Mouse (Mus musculus): ENCODE data around the gene Scml4. TPM values are rescaled to one million over a fixed set of nuclear protein-coding genes. Genes with fewer than 3 reads are reported as not detected.

Gene Scml4
- total and polyA plus RNA-seq, 3 experiments = 0.03 to 0.08 TPM; not detected in 1

- Histone ChIP-seq H3K4me1 (ENCODE audit: control insufficient read depth in 1 of 2, insufficient read depth in 2 of 2, low read length in 2 of 2) (no peaks in the 10 kb centered on the region), H3K36me3 (ENCODE audit: control insufficient read depth in 1 of 2, insufficient read depth in 2 of 2, low read length in 2 of 2) (no peaks in the 10 kb centered on the region), H3K27ac (ENCODE audit: control insufficient read depth, low read depth, low read length) (no peak overlapping the region), H3K4me3 (ENCODE audit: control insufficient read depth in 1 of 2, insufficient read depth in 1 of 2, low read depth in 2 of 2, low read length in 2 of 2) (no peak overlapping the region), H3K27me3 (ENCODE audit: control insufficient read depth in 1 of 2, insufficient read depth in 2 of 2, low read length in 2 of 2) (no peaks in the 10 kb centered on the region), H3K9me3 (replicated peaks; ENCODE audit: insufficient read depth, low read length) (no peaks in the 10 kb centered on the region), H3K9ac (ENCODE audit: control insufficient read depth, low read depth, low read length, poor library complexity, severe bottlenecking) (no peak overlapping the region), H3K79me2 (ENCODE audit: control insufficient read depth, insufficient read depth, low read length, poor library complexity) (no peaks in the 10 kb centered on the region)
- TF ChIP-seq TAL1 (IDR thresholded peaks at IDR 0.05; ENCODE audit: low read length) = no peak
- no peak for TF ChIP-seq GABPA (IDR thresholded peaks at IDR 0.05; ENCODE audit: low read depth, low read length)
- no peak for TF ChIP-seq MAZ (IDR thresholded peaks at IDR 0.05; ENCODE audit: low read depth, low read length)
- TF ChIP-seq E2F4 (IDR thresholded peaks at IDR 0.05; ENCODE audit: borderline replicate concordance, low read depth, low read length) = no peak
- no peak for TF ChIP-seq TCF12 (IDR thresholded peaks at IDR 0.05; ENCODE audit: low read depth, low read length)
- TF ChIP-seq BHLHE40 (IDR thresholded peaks at IDR 0.05; ENCODE audit: borderline replicate concordance, low read depth, low read length) = no peak
- TF ChIP-seq POLR2A (IDR thresholded peaks at IDR 0.05; ENCODE audit: control insufficient read depth in 1 of 2, insufficient read depth in 1 of 2, low read depth in 1 of 2, low read length in 2 of 2, poor library complexity in 1 of 2) = no peak
- TF ChIP-seq MAFK (IDR thresholded peaks at IDR 0.05; ENCODE audit: borderline replicate concordance, low read depth, low read length) = no peak
- no peak for DNase-seq (ENCODE audit: low read depth, low spot score)
These were observed 95.0 kb downstream of the Scml4 start for GRCm38 (mm10) chr10:42955205-42955604.

- no peaks in the 10 kb centered on the region for H3K9me3 ChIP-seq (replicated peaks; ENCODE audit: insufficient read depth, low read length)
- H3K27ac ChIP-seq (ENCODE audit: control insufficient read depth, low read depth, low read length) = no peak overlapping the region
- peak overlapping the region; percentile 11 to 49; a peak in 2 of 4 replicates for H3K4me3 ChIP-seq (ENCODE audit: control insufficient read depth in 1 of 2, insufficient read depth in 1 of 2, low read depth in 2 of 2, low read length in 2 of 2)
- TF ChIP-seq MAFK (IDR thresholded peaks at IDR 0.05; ENCODE audit: borderline replicate concordance, low read depth, low read length) (no peak), POLR2AphosphoS2 (IDR thresholded peaks at IDR 0.05; ENCODE audit: low read length) (no peak), TCF12 (IDR thresholded peaks at IDR 0.05; ENCODE audit: low read depth, low read length) (no peak), RAD21 (IDR thresholded peaks at IDR 0.05; ENCODE audit: low read depth, low read length) (peak; percentile 86), ZC3H11A (IDR thresholded peaks at IDR 0.05; ENCODE audit: low read depth, low read length) (peak; percentile 59), CTCF (IDR thresholded peaks at IDR 0.05 in 2 of 3, conservative IDR thresholded peaks at IDR 0.05 in 1 of 3; ENCODE audit: control insufficient read depth in 1 of 3, insufficient read depth in 1 of 3, low read depth in 2 of 3, low read length in 3 of 3, poor library complexity in 1 of 3, severe bottlenecking in 1 of 3) (peak; percentile 78 to 89 (median 87)), SMC3 (IDR thresholded peaks at IDR 0.05; ENCODE audit: low read depth, low read length) (peak; percentile 78), MYC (IDR thresholded peaks at IDR 0.05; ENCODE audit: low read depth, low read length) (no peak)
- DNase-seq (ENCODE audit: low read depth, low spot score) = peak; percentile 72
- no peak overlapping the region for H3K9ac ChIP-seq (ENCODE audit: control insufficient read depth, low read depth, low read length, poor library complexity, severe bottlenecking)
- no peaks in the 10 kb centered on the region for H3K27me3 ChIP-seq (ENCODE audit: control insufficient read depth in 1 of 2, insufficient read depth in 2 of 2, low read length in 2 of 2)
- no peaks in the 10 kb centered on the region; a peak in 1 of 4 replicates for H3K36me3 ChIP-seq (ENCODE audit: control insufficient read depth in 1 of 2, insufficient read depth in 2 of 2, low read length in 2 of 2)
- H3K79me2 ChIP-seq (ENCODE audit: control insufficient read depth, insufficient read depth, low read length, poor library complexity) = no peaks in the 10 kb centered on the region
- H3K4me1 ChIP-seq (ENCODE audit: control insufficient read depth in 1 of 2, insufficient read depth in 2 of 2, low read length in 2 of 2) = peaks cover 0 to 12% of the 10 kb centered on the region in 2 experiments; a peak in 3 of 4 replicates
These were observed 97.9 kb downstream of the Scml4 start for GRCm38 (mm10) chr10:42957881-42958651.

Measured in MEL (cell line).